Mouse (Mus musculus) urinary bladder, adult 2 months (tissue): ENCODE results near the gene Ucn2. TPM values are rescaled to one million over a fixed set of nuclear protein-coding genes. Genes with fewer than 3 reads are reported as not detected.
A peak's percentile ranks its signal among the peaks of the same experiment; 100 is the strongest.

Experiments
- DNase-seq: peaks from one replicate; pipeline ENCODE4 v3.0.0; 2022; ENCODE audit warnings: low spot score
- polyA plus RNA-seq: library from polyadenylated mRNA; depleted of rRNA; stranded (reverse); fragments of >200 nt; gene quantifications from 2 replicates; pipeline ENCODE4 v1.2.3, GENCODE M21; 2012; rRNA removed

The Ucn2 gene
- polyA plus RNA-seq: 0.43 and 0.51 TPM in 2 replicates

DNA sequence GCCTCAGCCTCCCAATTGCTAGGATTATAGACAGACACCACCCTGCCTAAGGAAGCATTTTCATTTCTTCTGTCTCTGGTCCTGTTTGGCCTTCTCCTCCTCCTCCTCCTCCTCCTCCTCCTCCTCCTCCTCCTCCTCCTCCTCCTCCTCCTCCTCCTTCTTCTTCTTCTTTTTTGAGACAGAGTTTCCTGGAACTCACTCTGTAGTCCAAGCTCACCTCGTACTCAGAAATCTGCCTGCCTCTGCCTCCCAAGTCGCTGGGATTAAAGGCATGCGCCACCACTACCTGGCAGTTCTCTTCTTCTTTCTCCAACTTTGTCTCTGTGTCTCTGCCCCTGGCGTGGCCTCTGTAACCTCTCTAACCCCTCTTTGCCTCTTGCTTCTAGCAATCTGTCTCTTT, at the start of gene Ucn2:
Gene Ucn2 (plus strand): TSS at position 301 of the 400 bp plus-strand sequence.
- no peak for DNase-seq

DNA sequence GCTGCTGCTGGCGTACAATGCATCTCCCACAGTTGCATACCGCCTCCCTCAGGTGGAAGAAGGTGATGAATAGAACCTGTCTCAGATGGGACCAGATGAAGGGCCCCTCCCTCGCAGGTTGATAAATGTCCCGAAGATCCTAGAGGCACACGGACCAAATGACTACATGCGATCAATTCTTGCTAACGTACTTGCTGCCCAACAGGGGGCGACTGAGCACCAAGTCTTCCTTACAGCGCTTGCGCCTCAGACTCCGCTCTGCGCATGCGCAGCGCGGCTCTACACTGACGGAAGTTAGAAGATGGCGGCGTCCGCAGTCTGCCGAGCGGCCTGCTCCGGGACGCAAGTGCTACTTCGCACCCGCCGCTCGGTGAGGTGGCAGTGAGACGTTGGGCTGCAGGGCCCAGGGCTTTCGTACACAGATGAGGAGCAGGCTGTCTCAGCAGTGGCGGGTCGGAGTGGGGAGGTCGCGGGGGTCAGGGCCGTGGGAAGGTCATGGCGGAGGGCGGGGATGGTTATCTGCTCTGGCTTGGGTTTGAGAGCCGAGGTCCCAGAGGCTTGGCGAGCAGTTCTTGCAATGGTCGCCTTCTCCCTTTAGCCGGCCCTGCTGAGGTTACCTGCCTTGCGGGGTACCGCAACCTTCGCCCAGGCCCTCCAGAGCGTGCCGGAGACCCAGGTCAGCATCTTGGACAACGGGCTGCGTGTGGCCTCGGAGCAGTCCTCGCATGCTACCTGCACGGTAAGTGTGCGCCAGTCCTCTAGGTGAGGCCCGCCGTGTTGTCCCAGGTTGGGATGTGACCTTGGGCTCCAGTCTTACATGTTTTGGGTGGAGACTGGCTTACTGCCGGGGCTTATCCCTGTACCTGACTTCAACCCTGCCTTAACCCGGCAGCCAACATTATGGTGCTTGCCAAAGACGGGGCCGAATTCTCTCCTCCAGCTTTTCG, 49.1 kb upstream of the Ucn2 start, which contains the start of gene Uqcrc1:
Gene Uqcrc1 (plus strand): TSS at position 216 of the 947 bp plus-strand sequence.
- peak; percentile 85 for DNase-seq

DNA sequence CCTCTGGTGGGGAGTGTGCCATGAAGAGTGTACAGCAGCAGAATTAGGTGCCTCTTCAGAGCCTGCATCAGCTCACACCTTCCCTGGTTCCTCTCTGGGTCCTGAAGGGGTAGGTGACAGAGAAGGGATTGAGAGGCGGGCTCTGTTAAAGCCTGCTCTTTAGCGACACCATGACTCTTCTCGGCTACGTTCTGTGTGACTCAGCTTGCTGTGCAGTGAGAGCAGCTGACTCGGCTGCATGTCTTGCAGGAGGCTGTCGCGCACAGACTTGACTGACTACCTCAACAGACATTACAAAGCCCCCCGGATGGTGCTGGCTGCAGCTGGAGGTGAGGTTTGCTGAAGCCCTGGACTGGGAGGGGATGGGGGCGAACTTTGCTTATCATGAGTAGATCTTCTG, 40.7 kb upstream of the Ucn2 start:
- no peak for DNase-seq

DNA sequence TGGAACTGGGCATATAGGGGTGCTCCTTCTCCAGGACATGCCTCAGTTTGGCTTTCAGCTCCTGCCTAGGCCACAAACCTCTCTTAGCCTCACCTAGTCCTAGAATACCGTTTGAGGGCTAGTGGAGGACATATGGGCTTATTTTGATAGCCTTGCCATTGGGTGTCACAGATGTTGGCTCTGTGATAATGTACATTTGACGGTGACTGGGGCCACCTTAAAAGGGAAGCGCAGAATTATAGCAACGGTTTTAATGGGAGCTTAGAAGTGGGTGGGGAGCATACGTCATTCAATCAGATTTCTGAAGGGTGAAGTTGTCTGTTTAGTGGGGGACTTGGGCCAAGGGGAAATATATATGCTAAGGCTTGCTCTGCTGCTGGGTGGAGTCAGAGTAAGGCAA, 40.2 kb upstream of the Ucn2 start:
- no peak for DNase-seq

DNA sequence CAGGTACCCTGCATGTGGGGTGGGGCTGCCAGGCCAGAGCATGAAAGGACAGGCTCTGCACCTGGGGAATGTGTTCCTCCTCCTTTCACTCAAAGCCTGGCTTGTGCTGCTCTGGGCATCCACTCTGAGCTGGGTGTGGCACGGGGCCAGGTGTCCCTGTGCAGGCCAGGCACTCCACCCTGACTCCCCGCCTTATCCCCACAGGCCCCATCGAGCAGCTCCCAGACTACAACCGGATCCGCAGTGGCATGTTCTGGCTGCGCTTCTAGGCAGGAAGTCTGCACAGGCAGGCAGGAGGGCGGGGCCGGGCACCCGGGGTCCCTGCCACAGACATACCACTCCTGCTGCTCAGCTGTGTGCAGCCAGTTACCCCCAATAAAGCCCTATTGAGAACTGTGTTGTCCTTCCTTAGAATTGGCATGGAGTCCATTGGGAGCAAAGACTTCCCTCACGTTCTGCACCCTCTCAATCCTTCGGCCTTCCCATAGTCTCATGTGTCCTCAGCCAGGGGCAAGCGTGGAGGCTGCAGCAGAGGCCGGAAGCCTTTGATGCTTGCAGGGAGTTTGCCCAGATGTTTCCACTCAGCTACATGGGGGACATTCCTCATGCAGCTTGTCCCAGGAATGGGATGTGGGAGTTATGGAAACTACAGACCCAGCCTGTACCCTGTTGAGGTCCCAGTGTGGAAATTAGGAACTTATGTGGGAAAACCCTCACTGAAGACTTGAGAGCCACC, 36.4 kb upstream of the Ucn2 start:
- DNase-seq: no peak

DNA sequence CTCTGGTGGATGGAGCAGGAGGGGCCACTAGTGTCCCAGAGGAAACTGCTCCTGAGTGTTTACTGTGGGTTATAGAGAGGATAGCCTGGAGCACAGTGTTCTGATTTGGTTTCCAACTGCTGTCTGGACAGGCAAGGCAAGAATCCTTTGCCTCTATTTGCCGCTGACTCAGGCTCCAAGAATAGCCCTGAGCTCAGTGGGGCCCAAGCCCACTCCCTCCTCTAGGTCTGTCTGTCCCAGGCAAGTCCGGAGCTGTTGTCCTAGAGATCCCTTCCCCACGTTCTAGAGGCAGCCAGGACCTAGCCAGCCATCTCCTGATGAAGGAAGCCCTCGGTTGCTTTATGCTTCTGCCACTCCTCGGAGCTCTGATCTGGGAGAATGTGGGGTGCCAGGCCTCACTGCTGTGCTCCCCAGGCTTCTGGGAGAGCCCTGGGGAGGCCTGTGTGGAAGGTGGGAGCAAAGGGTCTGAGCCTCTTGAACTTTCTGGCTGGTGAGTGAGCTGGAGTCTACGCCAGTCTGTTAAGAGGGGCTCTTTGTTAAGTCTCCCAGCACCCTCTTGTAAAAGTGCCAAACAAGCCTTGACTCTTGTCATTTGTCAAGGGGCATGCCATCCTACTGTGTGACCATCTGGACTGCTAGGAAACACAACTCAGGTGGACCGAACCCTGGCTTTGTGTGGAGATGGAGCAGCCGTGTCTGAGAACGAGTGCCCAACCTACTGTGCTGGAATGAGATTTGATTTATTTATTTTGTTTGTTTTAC, 35.7 kb upstream of the Ucn2 start:
- no peak for DNase-seq

DNA sequence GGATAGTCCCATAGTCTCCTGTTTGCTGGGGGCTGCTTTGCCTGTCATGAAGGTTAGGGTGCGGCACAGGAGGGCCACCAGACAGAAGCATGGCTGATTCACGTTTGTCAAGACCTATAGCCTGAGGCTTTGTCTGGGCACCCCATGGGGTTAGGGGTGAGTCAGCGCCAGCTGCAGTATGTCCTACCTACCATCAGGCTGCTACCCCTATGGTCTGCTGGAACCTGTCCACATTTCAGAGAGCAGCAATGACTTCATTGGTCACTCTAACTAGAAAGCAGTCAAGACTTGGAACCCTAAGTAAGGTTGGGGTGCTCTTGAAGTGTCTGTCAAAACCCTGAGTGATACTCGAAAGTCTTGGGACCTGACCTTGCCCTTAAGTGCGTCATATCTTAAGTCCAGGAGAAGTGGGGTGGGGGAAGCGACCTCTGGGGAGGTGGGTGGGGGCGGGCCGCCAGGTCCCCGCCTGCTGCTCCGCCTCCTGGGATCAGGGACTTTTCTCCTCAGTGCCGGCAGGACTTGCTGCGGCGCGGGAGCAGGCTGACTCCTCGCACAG, 32.7 kb upstream of the Ucn2 start, which contains the start of gene Col7a1:
Gene Col7a1 (plus strand): TSS at position 506 of the 556 bp plus-strand sequence.
- DNase-seq: no peak

DNA sequence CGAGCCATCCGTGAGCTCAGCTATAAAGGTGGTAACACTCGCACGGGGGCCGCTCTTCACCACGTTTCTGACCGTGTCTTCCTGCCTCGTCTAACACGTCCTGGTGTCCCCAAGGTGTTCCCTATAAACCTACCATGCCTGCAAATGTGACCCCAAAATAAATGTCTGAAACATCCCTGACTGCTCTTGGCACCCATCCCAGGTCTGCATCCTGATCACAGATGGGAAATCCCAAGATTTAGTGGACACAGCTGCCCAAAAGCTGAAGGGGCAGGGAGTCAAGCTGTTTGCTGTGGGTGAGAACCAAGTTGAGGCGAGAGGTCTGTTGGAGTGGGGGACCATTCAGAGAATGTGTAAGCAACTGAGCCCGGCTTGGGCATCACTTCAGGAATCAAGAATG, 30.6 kb upstream of the Ucn2 start:
- DNase-seq: no peak

DNA sequence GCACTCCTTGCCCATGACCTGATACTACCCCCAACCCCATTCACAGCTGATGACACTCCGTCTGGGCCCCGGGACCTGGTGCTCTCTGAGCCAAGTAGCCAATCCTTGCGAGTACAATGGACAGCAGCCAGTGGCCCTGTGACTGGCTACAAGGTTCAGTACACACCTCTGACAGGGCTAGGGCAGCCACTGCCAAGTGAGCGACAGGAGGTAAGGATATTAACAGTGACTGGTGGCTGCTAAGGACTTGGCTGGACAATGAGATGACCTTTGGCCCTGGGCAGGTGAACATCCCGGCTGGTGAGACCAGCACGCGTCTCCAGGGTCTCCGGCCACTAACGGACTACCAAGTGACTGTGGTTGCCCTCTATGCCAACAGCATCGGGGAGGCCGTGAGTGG, 30.0 kb upstream of the Ucn2 start:
- DNase-seq: no peak

DNA sequence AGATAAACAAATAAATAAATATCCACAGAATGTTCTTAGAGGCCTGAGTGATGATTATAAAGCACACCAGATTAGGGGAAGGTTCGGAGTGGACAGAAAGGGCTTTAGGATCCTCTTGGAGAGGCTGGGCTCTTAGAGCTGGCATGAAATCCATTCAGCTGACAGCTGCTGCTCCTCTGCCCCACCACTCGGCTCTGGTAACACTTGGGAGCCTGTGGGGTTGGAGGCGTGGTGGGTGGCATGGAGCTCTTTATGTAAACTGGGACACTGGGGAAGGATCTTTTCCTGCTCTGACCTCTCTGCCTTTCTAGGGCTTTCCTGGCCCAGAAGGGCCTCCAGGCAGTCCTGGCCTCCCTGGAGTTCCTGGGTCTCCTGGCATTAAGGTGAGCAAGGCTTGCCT, 22.2 kb upstream of the Ucn2 start:
- no peak for DNase-seq

DNA sequence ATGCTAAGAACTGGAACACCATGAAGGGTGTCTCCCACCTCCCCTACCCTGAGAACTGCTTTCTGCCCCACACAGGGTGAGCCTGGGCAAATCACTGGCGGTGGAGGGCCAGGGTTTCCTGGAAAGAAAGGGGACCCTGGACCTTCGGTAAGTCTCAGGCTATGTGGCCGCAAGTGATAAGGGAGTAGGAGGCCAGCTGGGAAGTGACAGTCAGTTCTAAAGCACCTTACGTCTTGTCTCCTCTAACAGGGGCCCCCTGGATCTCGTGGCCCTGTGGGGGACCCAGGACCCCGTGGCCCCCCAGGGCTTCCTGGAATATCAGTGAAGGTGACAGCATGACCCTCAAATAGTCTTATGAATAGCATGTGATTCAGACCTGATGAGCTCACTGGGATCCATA, 21.5 kb upstream of the Ucn2 start:
- no peak for DNase-seq

DNA sequence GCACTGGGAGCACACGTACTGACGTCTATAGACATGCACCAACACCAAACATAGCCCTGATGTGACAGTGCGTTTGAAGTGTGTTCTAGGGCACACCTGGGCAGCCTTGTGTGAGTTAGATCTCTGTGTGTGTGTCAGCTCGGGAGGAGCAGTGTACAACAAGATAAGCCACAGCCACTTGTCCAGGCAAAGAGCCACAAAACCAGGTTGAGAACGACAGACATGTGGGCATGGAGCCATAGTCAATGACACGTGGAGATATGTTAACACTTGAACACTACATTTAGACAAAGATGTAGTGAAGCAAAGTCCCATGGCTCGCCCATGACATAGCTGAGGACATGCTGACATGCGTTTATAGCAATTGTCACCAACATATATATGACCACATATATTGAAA, 15.2 kb upstream of the Ucn2 start:
- no peak for DNase-seq

DNA sequence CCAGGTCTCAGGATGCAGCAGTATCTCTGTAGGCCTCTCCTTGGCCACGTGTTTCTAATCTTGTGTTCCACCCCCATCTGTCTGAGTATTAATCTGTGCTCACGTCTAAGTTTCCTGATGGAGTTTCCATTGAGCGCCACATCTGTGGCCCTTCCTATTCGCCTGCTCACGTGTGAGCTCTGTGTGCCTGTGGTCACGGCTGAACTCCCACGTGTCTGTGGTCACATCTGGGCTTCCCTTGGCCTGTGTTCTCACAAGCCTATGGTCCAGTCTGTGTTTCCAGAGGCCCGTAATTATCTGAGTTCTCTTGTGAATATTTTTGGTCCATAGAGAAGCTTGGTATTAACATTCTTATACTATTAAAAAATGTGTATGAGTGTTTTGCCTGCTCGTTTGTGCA, 9.3 kb upstream of the Ucn2 start:
- no peak for DNase-seq

DNA sequence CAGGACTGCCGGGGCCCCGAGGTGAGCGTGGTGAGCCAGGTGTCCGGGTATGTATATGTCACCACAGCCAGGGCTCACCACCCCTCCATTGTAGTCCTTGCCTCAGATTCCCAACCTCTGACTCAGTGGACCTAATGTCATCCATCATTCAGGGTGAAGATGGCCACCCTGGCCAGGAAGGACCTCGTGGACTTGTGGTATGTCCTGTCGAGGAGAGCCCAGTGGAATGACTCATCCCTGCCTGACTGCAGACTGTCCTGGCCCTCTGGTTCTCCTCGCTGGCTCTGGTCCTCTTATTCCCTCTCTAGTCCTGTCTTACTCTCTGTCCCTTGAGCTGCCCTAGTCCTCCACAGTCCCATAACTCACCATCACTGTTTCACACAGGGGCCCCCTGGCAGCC, 7.8 kb upstream of the Ucn2 start:
- DNase-seq: no peak

DNA sequence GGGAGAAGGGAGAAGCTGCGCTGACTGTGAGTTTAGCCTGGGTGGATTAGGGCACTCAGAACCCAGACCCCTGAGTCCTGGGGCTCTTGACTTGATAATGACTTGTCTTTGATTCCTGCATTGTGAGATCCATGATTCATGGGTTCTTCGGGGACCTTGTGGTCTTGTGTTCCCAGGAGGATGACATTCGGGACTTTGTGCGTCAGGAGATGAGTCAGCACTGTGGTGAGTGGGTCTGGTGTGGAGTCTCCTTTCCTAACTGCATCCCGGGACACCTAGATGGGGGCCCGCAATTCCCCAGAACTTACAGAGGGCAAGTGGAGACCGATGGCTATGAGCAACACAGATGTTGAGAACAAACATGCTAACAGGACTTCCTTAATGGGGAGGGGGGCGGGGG, 3.3 kb upstream of the Ucn2 start:
- no peak for DNase-seq

DNA sequence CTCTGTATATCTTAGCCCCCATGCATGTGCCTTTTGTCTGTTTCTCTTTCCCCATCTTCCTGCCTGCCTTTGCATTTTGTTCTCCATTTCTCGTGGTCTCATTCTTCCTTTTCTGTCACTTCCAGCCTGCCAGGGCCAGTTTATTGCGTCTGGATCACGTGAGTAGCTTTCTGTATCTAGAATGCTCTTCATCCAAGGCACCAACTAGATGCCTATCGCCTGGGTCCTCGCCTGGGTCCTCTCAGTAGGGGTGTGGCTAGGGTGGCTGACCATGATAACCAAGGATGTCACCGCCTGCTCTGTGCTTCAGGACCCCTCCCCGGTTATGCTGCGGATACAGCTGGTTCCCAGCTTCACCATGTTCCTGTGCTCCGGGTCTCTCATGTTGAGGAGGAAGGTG, 2.6 kb upstream of the Ucn2 start:
- no peak for DNase-seq

DNA sequence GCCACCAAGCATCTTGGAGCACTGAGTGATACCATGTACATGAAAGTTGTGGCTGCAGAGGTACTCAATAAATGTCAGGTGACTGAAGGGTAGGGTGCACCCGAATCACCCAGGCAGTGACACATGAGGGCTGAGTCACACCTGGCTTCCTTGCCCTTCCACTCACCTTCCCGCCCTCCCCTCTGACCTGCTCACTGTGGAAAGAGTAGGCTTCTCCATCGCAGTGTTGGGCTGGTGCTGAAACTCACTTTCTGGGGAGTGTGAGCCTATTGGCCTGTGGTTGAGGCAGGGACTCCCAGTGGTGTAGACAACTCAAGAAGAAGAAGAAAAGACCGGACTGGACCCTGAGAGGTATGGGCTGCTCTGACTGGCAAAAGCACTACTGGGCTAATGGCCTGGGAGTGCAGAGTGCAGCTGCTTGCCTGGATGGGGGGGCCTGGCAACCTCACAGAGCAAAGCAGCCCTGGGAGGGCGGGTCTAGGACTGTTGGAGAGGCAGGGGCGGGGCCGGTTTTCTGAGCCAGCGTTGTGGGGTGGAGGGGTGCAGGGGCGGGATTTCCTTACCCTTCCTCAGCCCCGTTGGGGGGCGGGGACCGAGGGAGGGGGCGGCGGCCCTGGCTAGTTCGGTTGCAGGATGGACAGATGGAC, 2.0 kb downstream of the Ucn2 start:
- DNase-seq: no peak

DNA sequence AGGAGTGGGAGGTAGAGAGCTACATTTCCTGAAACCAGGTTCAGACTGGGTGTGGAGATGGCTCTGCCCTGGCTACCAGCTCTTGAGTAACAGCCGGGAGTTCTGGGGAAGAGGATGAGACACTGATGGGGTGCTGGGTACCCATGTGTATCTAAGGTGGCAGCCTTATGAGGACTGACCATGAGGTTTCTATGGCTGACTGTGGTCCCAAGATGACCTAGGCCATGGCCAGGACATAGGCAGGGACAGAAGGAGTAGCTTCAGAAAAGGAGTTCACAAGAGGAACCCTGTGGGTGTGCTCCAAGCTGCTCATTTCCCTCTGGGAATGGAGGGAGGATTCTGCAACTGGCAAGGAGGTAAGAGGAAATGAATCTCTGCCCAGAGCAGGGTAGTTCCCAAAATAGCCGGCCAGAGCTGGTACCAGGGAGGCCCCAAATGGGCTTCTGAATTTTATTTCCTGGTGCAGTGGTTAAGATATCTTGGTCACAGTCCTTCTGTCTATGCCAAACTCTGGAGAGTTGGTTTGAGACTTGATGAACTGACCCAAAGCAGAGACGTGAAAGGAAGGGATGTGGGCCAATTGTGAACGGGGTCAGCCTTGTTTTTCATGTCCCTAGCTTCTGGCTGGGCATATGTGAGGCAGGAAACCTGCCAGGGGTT, 4.1 kb downstream of the Ucn2 start:
- DNase-seq: no peak

DNA sequence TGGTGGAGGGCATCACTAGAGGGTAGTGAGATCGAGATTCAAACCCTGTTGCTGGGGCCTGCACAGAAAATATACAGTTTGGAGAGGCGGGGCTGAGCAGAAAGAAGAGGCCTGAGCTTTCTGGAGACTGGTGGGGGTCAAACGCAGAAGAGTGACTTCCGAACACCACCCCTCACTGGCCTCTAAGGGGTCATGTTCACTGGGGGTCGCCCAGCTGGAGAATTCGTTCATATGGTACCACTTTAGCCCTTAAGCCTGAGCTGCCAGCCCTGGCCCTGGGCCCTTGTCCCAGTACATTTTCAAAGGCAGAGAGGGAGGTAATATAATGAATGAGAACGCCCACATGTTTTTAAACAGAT, 4.6 kb downstream of the Ucn2 start:
- DNase-seq: no peak

DNA sequence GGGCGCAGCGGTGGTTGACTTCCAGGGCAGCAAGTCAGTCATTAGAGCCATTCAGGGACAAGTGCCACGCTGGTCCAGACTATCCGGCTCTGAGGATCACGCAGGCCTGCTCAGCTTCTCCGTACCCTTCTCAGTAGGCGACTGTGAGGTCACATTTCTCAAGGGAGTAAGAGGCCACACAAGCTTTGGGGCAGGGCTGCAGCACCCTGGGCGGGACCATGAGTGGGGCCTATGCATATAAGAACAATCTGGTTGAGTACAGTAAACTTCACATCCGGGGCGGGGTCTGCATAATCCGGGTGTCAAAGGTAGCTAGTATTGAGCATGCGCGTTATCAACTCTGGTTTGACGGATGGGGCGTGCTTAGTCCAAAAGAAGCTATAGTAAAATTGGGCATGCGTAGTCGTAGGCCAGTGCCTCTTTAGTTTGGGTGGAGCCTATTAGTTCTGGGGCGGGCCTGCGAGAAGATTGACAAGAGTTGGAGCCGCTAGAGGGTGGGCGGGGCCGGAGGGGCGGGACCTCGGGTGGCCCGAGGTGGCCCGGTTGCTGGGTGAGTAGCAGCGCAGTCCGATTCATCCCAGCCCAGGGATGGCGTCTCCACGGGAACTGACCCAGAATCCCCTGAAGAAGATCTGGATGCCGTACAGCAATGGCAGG, 5.7 kb downstream of the Ucn2 start, which contains the start of gene Pfkfb4:
Gene Pfkfb4 (plus strand): TSS at position 351 of the 657 bp plus-strand sequence.
- DNase-seq: peak; percentile 66
